ENCODE assay signal across 13 mouse cellular contexts in genomic region chr12:12254139-12254538, GRCm38 (mm10). TPM values are rescaled to one million over a fixed set of nuclear protein-coding genes. Genes with fewer than 3 reads are reported as not detected.
"Had no signal": no experiment of that assay in that cellular context is flagged by ENCODE, and none has a peak within 500 bp of the region (broad histone marks: within the 10 kb centered on the region; RNA-seq: fewer than 3 reads in every experiment).

No protein-coding gene starts in this region.

- H3K27me3 ChIP-seq: kidney, embryonic 15.5 days; limb, embryonic 15.5 days; liver, embryonic 12.5 days; neural tube, embryonic 15.5 days had no signal

- H3K4me3 ChIP-seq: kidney, embryonic 15.5 days; left cerebral cortex, adult 2 months; limb, embryonic 15.5 days; liver, embryonic 12.5 days; megakaryocyte, embryonic 14.5 days; myocyte; neural tube, embryonic 15.5 days had no signal

- H3K9me3 ChIP-seq: kidney, embryonic 15.5 days; limb, embryonic 15.5 days; liver, embryonic 12.5 days; neural tube, embryonic 15.5 days had no signal

- ATAC-seq: liver, embryonic 12.5 days had no signal

- H3K4me1 ChIP-seq: kidney, embryonic 15.5 days; limb, embryonic 15.5 days; liver, embryonic 12.5 days; megakaryocyte, embryonic 14.5 days; neural tube, embryonic 15.5 days had no signal

- H3K27ac ChIP-seq: kidney, embryonic 15.5 days; left cerebral cortex, adult 2 months; limb, embryonic 15.5 days; liver, embryonic 12.5 days; neural tube, embryonic 15.5 days had no signal

- DNase-seq: lung, embryonic 14.5 days; lung, postnatal 10 days; lung, postnatal 4 days; right cerebral cortex, adult 18-20 months; right cerebral cortex, postnatal 25 days; thymus, postnatal 4 days had no signal

- H3K36me3 ChIP-seq: kidney, embryonic 15.5 days; limb, embryonic 15.5 days; liver, embryonic 12.5 days; neural tube, embryonic 15.5 days had no signal

- H3K4me2 ChIP-seq: kidney, embryonic 15.5 days; limb, embryonic 15.5 days; liver, embryonic 12.5 days; lung, embryonic 14.5 days; neural tube, embryonic 15.5 days had no signal

- H3K9ac ChIP-seq: kidney, embryonic 15.5 days; limb, embryonic 15.5 days; liver, embryonic 12.5 days; lung, embryonic 14.5 days; neural tube, embryonic 15.5 days had no signal

RNA-seq across cellular contexts. Expression of gene Fam49a, which starts 7.8 kb away (rescaled TPM):
- polyA plus RNA-seq: myocyte had no signal
